Mouse (Mus musculus) spleen, embryonic (tissue): ENCODE data around the gene Inhbe.
"Not testable (repeated sequence)": the region's sequence is repeated elsewhere in the genome, so short reads cannot be mapped to it uniquely, and the experiment has no call there.

Experiments used
- CTCF ChIA-PET: fragments of 350-600 bp; sonication (Branson Sonifier 250); formaldehyde crosslinking; loops from one replicate; lab custom pipeline; 2022; lab: Charles Lee

Inhbe gene

GRCm38 (mm10) chr10:127325454-127326016 lies 28.7 kb downstream of the Inhbe start:
- CTCF ChIA-PET: interaction anchor here (0.7 to 0.9 kb wide), 2 partner anchors 8 to 14 kb away, joined by 3 to 6 read pairs; no protein-coding TSS in a partner anchor

GRCm38 (mm10) chr10:127324495-127324894 lies 29.7 kb downstream of the Inhbe start:
- CTCF ChIA-PET: no interaction called here

- CTCF ChIA-PET: interaction anchor here (0.7 to 1.1 kb wide), 4 partner anchors 9 to 15 kb away, joined by 3 to 4 read pairs (median 3); no protein-coding TSS in a partner anchor
Observed at GRCm38 (mm10) chr10:127323131-127323855, 30.9 kb downstream of the Inhbe start.

- CTCF ChIA-PET: interaction anchor here (0.7 to 1.1 kb wide), 3 partner anchors 11 to 16 kb away, joined by 3 to 4 read pairs (median 3); no protein-coding TSS in a partner anchor
Observed at GRCm38 (mm10) chr10:127322669-127323068, 31.5 kb downstream of the Inhbe start.

GRCm38 (mm10) chr10:127322178-127322577 lies 32.0 kb downstream of the Inhbe start:
- CTCF ChIA-PET: interaction anchor here (1.0 kb wide), 1 partner anchor 15 kb away, joined by 4 read pairs; no protein-coding TSS in a partner anchor

- CTCF ChIA-PET: no interaction called here
Observed at GRCm38 (mm10) chr10:127321621-127322020, 32.6 kb downstream of the Inhbe start, which contains the start of gene Arhgap9. Gene Arhgap9 (plus strand): TSS chr10:127321964.

GRCm38 (mm10) chr10:127319969-127320368 lies 34.2 kb downstream of the Inhbe start:
- CTCF ChIA-PET: interaction anchor here (1.4 kb wide), 1 partner anchor 18 kb away, joined by 3 read pairs; no protein-coding TSS in a partner anchor

- CTCF ChIA-PET: no interaction called here
Observed at GRCm38 (mm10) chr10:127318009-127318408, 36.2 kb downstream of the Inhbe start.

GRCm38 (mm10) chr10:127317277-127317676 lies 36.9 kb downstream of the Inhbe start:
- CTCF ChIA-PET: interaction anchor here (0.6 kb wide), 1 partner anchor 11 kb away, joined by 5 read pairs; no protein-coding TSS in a partner anchor

- CTCF ChIA-PET: not testable (repeated sequence)
Observed at GRCm38 (mm10) chr10:127314950-127315349, 39.3 kb downstream of the Inhbe start.

- CTCF ChIA-PET: interaction anchor here (0.6 kb wide), 1 partner anchor 81 kb away, joined by 11 read pairs; no protein-coding TSS in a partner anchor
Observed at GRCm38 (mm10) chr10:127313516-127313915, 40.7 kb downstream of the Inhbe start.

GRCm38 (mm10) chr10:127312858-127313257 lies 41.4 kb downstream of the Inhbe start:
- CTCF ChIA-PET: interaction anchor here (1.2 kb wide), 1 partner anchor 21 kb away, joined by 5 read pairs; no protein-coding TSS in a partner anchor

GRCm38 (mm10) chr10:127312356-127312676 lies 41.9 kb downstream of the Inhbe start:
- CTCF ChIA-PET: interaction anchor here (0.6 to 1.2 kb wide), 2 partner anchors 11 to 20 kb away, joined by 3 to 5 read pairs; no protein-coding TSS in a partner anchor

GRCm38 (mm10) chr10:127311476-127312355 lies 42.5 kb downstream of the Inhbe start, which contains the start of gene Mars:
Gene Mars (minus strand): TSS chr10:127311786.
- CTCF ChIA-PET: interaction anchor here (0.6 to 1.2 kb wide), 2 partner anchors 11 to 19 kb away, joined by 3 to 5 read pairs; no protein-coding TSS in a partner anchor

GRCm38 (mm10) chr10:127310523-127311475 lies 43.4 kb downstream of the Inhbe start:
- CTCF ChIA-PET: no interaction called here

GRCm38 (mm10) chr10:127309167-127309566 lies 45.0 kb downstream of the Inhbe start:
- CTCF ChIA-PET: not testable (repeated sequence)

- CTCF ChIA-PET: no interaction called here
Observed at GRCm38 (mm10) chr10:127303136-127303535, 51.1 kb downstream of the Inhbe start.

- CTCF ChIA-PET: no interaction called here
Observed at GRCm38 (mm10) chr10:127300361-127300760, 53.9 kb downstream of the Inhbe start.
